Mouse (Mus musculus): ENCODE measurements around the gene Trmt5. TPM values are rescaled to one million over a fixed set of nuclear protein-coding genes. Genes with fewer than 3 reads are reported as not detected.

Gene Trmt5
- polyA plus RNA-seq (2015; fragmentation: Nextera tagmentation; extraction: Ambion mirVana), result 8.7 and 11.8 TPM in 2 replicates

GRCm38 (mm10) chr12:73286287-73287092 lies at the start of gene Trmt5, which contains the start of gene Slc38a6:
Gene Trmt5, minus strand, starts transcription at chr12:73286710.
Gene Slc38a6, plus strand, starts transcription at chr12:73286779.

Other genes starting within 250 kb of the Trmt5 start
- 50.2 and 52.4 TPM in 2 replicates for gene Six1, start 232.8 kb downstream of the Trmt5 start, polyA plus RNA-seq (2015; fragmentation: Nextera tagmentation; extraction: Ambion mirVana)
- gene Six4, start 173.3 kb downstream of the Trmt5 start, polyA plus RNA-seq (2015; fragmentation: Nextera tagmentation; extraction: Ambion mirVana), result 3.3 and 4.1 TPM in 2 replicates
- gene Mnat1, start 163.0 kb downstream of the Trmt5 start, polyA plus RNA-seq (2015; fragmentation: Nextera tagmentation; extraction: Ambion mirVana), result 23.5 and 24.8 TPM in 2 replicates
- gene Slc38a6, start 69 bp upstream of the Trmt5 start, polyA plus RNA-seq (2015; fragmentation: Nextera tagmentation; extraction: Ambion mirVana), result 7.4 and 7.6 TPM in 2 replicates